Mouse (Mus musculus): ENCODE data around the gene Cryba4. TPM values are rescaled to one million over a fixed set of nuclear protein-coding genes. Genes with fewer than 3 reads are reported as not detected.
A peak's percentile ranks its signal among the peaks of the same experiment; 100 is the strongest.

Cryba4 gene
- 0.57 and 0.64 TPM in 2 replicates for polyA plus RNA-seq (2016; fragmentation: Nextera tagmentation; extraction: Ambion mirVana)

DNA sequence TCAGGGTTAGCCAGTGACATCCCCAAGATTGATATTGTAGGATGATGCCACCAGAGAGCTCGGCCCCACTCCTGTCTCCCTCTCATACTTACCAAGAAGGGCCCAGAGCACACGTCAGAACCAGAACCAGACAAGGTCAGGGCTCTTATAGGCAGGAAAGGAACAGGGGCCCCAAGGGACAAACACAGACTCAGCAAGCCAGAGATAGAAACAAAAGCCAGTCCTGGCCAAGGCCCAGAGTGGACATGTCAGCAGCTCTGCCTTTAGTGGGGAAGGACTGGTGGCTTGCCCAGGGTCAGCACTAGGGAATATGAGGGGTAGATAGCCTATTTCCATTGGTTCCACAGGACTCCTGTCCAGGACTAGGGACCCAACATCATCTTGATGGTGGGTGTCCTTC, at the start of gene Cryba4:
Gene Cryba4, minus strand, starts transcription at position 119 of the 400 bp plus-strand sequence.
- Histone ChIP-seq H3K36me3 (no peaks in the 10 kb centered on the region), H3K27me3 (replicated peaks) (peaks cover 53% of the 10 kb centered on the region), H3K27ac (ENCODE audit: poor library complexity, severe bottlenecking) (no peak within 1 kb of the TSS), H3K9me3 (replicated peaks) (no peaks in the 10 kb centered on the region), H3K9ac (no peak within 1 kb of the TSS), H3K4me2 (no peak within 1 kb of the TSS), H3K4me3 (no peak within 1 kb of the TSS), H3K4me1 (replicated peaks) (peaks cover 21% of the 10 kb centered on the region)
- ATAC-seq (ENCODE audit: insufficient number of reproducible peaks, low FRiP score), result no peak
- 33% methylated on average over 2 of the region's 2 CpGs for WGBS

DNA sequence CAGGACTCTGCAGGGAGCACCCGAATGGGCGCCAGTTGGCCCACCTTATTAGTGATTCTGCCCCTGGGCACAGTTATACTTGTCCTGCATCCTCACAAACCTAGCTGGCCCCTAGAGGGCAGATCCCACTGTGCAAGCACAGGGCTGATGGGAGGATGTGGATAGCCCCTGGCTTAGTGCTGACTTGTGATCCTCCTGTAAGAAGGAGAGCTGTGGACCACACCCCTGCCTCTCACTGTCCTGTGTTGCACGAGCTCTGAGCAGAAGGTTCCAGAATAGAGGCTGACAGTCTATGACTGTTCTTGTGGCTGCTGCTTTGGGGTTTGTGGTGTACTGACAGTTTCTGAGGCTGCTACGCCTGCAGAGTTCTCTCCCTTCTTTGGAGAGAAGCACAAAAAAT, 49.4 kb upstream of the Cryba4 start:
- no peak for ATAC-seq (ENCODE audit: insufficient number of reproducible peaks, low FRiP score)
- Histone ChIP-seq H3K4me1 (replicated peaks) (peaks cover 38% of the 10 kb centered on the region), H3K27ac (ENCODE audit: poor library complexity, severe bottlenecking) (no peak overlapping the region)

DNA sequence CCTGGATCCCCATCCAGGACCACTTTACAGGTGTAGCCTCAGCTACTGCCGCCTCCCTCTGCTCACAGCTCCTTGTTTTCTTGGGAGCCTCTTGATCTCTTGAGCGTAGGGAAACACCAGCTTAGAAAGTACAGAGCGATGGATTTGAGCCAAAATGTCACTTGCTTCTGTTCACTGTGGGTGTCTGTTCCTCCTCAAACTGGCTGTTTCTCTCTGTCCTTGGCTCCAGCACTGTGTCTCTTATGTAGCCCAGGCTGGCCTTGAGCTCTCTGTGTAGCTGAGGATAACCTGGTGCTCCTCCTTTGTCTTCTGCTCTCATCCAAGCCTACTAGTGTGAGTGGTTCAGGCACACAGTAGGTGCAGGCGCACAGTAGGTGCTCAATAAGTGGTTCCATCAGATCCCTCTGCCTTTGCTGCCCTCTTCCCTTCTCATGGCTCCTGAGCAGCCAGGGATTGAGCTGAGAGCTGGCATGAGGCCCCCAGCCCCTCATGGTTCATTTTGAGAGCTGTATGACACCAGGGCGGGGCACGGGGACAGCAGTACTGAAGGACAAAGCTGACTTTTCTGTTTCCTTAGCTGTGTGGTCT, 48.5 kb upstream of the Cryba4 start:
- Histone ChIP-seq H3K9me3 (replicated peaks) (no peaks in the 10 kb centered on the region), H3K4me1 (replicated peaks) (peaks cover 47% of the 10 kb centered on the region), H3K4me2 (no peak overlapping the region), H3K27ac (ENCODE audit: poor library complexity, severe bottlenecking) (no peak overlapping the region), H3K9ac (no peak overlapping the region), H3K36me3 (peaks cover 6% of the 10 kb centered on the region; the same call in 1 of the 2 replicates), H3K27me3 (replicated peaks) (no peaks in the 10 kb centered on the region), H3K4me3 (no peak overlapping the region)
- no peak for ATAC-seq (ENCODE audit: insufficient number of reproducible peaks, low FRiP score)
- WGBS, result 77% methylated on average over 6 of the region's 6 CpGs

More for the DNA sequence above, 49.4 kb upstream of the Cryba4 start:
- Histone ChIP-seq H3K9me3 (replicated peaks) (no peaks in the 10 kb centered on the region), H3K4me2 (no peak overlapping the region), H3K27me3 (replicated peaks) (no peaks in the 10 kb centered on the region), H3K36me3 (peaks cover 10% of the 10 kb centered on the region; the same call in 1 of the 2 replicates), H3K4me3 (no peak overlapping the region), H3K9ac (no peak overlapping the region)
- WGBS, result 77% methylated on average over 4 of the region's 4 CpGs

DNA sequence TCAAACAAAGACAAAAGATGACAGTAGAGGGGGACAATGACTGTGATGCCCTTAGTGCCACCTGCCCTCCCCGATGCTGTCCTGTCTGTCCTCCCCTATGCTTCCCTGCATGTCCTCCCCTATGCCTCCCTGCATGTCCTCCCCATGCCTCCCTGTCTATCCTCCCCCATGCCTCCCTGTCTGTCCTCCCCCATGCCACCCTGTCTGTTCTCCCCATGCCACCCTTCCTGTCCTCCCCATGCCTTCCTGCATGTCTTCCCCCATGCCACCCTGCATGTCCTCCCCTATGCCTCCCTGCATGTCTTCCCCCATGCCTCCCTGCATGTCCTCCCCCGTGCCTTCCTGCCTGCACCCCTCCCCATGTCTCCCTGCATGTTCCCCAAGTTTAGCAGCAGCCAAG, 47.8 kb upstream of the Cryba4 start:
- Histone ChIP-seq H3K4me2 (no peak overlapping the region), H3K4me1 (replicated peaks) (peaks cover 53% of the 10 kb centered on the region), H3K27me3 (replicated peaks) (no peaks in the 10 kb centered on the region), H3K9ac (no peak overlapping the region), H3K36me3 (peaks cover 6% of the 10 kb centered on the region; the same call in 1 of the 2 replicates), H3K9me3 (replicated peaks) (no peaks in the 10 kb centered on the region), H3K4me3 (no peak overlapping the region), H3K27ac (ENCODE audit: poor library complexity, severe bottlenecking) (no peak overlapping the region)
- 88% methylated on average over 2 of the region's 2 CpGs for WGBS
- ATAC-seq (ENCODE audit: insufficient number of reproducible peaks, low FRiP score), result no peak

DNA sequence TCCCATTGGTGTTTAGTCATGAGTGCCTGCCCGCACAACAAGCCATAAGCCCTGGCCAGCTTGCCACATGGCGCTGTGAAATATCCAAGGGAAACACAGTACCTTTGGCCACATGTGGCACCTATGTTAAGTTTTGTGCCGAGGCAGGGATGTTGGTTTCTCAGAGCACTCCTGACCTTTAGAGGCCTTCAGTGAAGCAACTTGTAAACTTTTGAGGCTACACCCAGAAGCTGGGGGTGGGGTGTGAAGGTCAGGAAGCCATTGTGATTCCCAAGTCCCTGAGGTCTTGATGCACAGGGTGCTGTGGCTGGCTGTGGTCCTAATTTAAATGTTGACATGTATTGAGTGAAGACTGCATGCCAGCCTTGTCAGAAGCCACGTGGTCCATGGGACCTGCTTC, 47.1 kb upstream of the Cryba4 start:
- Histone ChIP-seq H3K4me1 (replicated peaks) (peaks cover 60% of the 10 kb centered on the region), H3K27ac (ENCODE audit: poor library complexity, severe bottlenecking) (peak overlapping the region; percentile 49; the same call in 1 of the 2 replicates), H3K4me2 (no peak overlapping the region), H3K9ac (no peak overlapping the region), H3K4me3 (no peak overlapping the region), H3K27me3 (replicated peaks) (no peaks in the 10 kb centered on the region), H3K9me3 (replicated peaks) (no peaks in the 10 kb centered on the region), H3K36me3 (no peaks in the 10 kb centered on the region; the same call in 1 of the 2 replicates)
- ATAC-seq (ENCODE audit: insufficient number of reproducible peaks, low FRiP score), result no peak
- WGBS, result 82% methylated on average over 4 of the region's 4 CpGs

DNA sequence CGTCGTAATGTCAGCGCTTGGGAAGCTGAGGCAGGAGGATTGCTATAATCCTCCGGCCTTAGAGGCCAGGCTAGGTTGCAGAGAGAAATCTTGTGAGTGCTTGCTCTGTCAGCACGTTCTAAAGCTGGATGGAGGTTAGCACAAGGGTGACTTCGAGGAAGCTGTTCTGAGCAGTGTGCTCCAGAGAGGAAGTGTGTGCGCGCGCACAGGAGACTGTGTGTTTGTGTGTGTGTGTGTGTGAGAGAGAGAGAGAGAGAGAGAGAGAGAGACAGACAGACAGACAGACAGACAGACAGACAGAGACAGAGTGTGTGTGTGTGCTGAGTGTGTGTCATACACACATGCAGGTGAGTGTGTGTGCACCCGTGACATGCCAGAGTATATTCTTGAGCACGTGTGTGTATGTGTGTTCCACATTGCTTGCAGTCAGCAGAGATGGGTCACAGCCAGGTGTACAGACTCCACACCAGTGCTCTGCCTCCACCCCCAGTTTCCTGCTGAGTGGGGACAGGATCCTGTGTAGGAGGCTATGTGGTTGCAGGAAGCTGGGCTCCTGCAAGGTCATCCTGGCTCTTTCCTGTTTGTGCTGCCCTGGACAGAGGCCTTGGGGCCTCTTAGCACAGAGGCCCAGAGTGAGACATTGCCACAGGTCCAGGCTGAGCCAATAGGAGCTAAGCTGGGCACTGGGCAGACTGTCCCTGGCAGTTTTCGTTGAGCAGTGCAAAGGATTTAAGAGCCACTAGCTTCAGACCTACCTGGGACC, 46.1 kb upstream of the Cryba4 start:
- peak; percentile 79 for ATAC-seq (ENCODE audit: insufficient number of reproducible peaks, low FRiP score)
- no peak overlapping the region for H3K9ac ChIP-seq
- H3K36me3 ChIP-seq, result no peaks in the 10 kb centered on the region
- peak overlapping the region; percentile 49 for H3K27ac ChIP-seq (ENCODE audit: poor library complexity, severe bottlenecking)
- H3K4me3 ChIP-seq, result no peak overlapping the region
- H3K4me1 ChIP-seq (replicated peaks), result peaks cover 63% of the 10 kb centered on the region
- WGBS, result 76% methylated on average over 12 of the region's 12 CpGs
- no peaks in the 10 kb centered on the region for H3K27me3 ChIP-seq (replicated peaks)
- no peaks in the 10 kb centered on the region for H3K9me3 ChIP-seq (replicated peaks)
- H3K4me2 ChIP-seq, result no peak overlapping the region

DNA sequence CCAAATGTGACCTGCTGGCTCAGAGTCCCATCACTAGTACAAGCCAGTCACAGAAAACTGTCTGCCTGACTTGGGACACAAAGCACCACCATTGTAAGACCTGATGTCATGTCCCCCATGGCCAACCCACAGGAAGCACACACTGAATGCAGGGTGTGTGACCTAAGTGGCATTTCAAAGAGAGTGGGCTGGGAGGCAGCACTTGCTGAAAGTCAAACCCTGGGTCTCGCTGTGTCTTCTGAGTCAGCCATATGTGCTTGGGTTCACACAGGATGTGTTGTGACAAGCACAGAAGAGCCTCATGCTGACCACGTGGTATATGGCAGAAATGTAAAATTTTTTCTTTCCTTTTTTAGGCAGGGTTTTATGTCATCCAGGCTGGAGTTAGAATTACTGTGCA, 44.9 kb upstream of the Cryba4 start:
- Histone ChIP-seq H3K9ac (0 out of 2 replicates have a peak overlapping the region, but pooled peaks have one; percentile 13), H3K27ac (ENCODE audit: poor library complexity, severe bottlenecking) (peak overlapping the region; percentile 36; the same call in 1 of the 2 replicates), H3K9me3 (replicated peaks) (no peaks in the 10 kb centered on the region), H3K36me3 (no peaks in the 10 kb centered on the region), H3K4me3 (no peak overlapping the region), H3K27me3 (replicated peaks) (no peaks in the 10 kb centered on the region), H3K4me2 (no peak overlapping the region), H3K4me1 (replicated peaks) (peaks cover 68% of the 10 kb centered on the region)
- WGBS, result 53% methylated on average over 2 of the region's 2 CpGs
- ATAC-seq (ENCODE audit: insufficient number of reproducible peaks, low FRiP score), result no peak

DNA sequence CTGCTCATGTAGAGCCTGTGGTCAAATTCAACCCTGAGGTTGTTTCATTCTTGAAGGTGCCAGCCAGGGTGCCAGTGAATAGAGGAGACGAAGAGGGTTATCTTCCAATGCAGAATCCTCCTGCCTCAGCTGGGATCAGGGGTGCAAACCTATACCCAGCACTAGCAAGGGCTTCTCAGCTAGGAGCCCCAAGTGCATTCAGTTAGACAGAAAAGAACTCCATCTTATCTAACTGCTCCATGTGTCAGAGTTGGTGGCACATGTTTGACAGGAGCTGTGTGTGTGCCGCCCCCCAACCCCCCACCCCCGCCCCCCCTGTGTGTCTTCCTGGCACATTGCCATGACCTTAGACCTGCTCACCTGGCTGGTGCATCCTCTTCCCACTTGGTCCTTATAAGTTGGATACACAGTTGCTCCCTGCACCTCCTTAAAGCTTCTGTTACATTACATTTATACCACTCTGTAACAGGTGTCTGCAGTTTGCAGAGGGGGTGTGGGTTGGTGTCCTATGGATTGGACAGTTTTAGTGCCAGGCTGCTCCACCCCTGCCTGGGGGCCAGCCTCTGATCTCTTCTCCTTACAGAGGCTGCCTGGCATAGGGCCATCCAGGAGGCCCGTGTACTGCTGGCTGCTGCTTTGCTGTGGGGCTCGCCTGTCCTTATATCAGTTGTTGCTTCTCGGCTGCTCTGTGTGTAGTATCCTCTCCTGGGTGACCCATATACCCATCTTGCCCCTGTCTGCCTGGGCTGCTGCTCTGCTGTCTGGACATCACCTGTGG, 44.3 kb upstream of the Cryba4 start:
- H3K27me3 ChIP-seq (replicated peaks), result no peaks in the 10 kb centered on the region
- 58% methylated on average over 6 of the region's 6 CpGs for WGBS
- H3K4me3 ChIP-seq, result no peak overlapping the region
- H3K36me3 ChIP-seq, result no peaks in the 10 kb centered on the region
- H3K9ac ChIP-seq, result 0 out of 2 replicates have a peak overlapping the region, but pooled peaks have one; percentile 13
- H3K4me2 ChIP-seq, result no peak overlapping the region
- no peak for ATAC-seq (ENCODE audit: insufficient number of reproducible peaks, low FRiP score)
- peak overlapping the region; percentile 36; the same call in 1 of the 2 replicates for H3K27ac ChIP-seq (ENCODE audit: poor library complexity, severe bottlenecking)
- H3K9me3 ChIP-seq (replicated peaks), result no peaks in the 10 kb centered on the region
- H3K4me1 ChIP-seq (replicated peaks), result peaks cover 68% of the 10 kb centered on the region

DNA sequence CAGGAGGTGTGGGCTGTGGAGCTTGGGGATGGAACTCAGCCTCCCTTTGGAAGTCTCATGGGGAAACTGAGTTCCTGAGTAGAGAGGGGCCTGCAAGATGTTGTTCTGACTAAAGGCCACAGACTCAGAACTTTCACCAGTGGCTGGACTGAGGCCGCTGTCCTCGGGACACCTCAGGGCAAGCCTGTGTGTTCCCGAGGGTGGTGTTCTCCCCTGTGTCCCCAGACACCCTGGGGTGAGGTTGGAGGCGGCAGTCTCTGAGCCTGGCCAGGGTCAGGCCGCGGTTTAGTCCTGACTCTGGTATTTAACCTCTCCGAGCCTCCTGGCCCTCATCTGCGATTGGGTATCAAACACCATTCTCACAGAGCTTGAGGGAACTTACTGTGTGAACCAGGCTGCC, 43.2 kb upstream of the Cryba4 start:
- no peak for ATAC-seq (ENCODE audit: insufficient number of reproducible peaks, low FRiP score)
- H3K4me1 ChIP-seq (replicated peaks), result peaks cover 71% of the 10 kb centered on the region
- H3K27me3 ChIP-seq (replicated peaks), result no peaks in the 10 kb centered on the region
- no peak overlapping the region for H3K4me3 ChIP-seq
- H3K9me3 ChIP-seq (replicated peaks), result no peaks in the 10 kb centered on the region
- no peaks in the 10 kb centered on the region for H3K36me3 ChIP-seq
- 0 out of 2 replicates have a peak overlapping the region, but pooled peaks have one; percentile 23 for H3K9ac ChIP-seq
- 61% methylated on average over 8 of the region's 8 CpGs for WGBS
- no peak overlapping the region for H3K27ac ChIP-seq (ENCODE audit: poor library complexity, severe bottlenecking)
- no peak overlapping the region for H3K4me2 ChIP-seq

DNA sequence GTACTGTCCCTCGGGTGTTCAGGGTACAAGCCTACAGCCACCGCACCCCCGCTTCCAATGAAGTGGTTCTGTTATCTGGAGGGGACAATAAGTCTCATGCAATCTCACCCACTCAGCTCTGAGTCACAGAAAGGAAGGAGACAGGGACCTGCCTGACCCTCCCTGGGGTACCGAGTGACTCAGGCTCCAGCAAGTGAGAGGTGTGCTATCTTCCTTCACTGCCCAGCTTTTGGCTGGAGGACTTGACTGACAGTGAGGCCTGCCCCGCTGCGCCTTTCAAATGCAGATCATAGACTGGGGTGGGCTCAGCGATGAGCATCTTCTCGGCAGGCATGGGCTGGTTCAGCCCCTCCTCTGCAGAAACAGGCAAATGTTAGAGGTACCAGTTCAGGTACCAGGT, 42.8 kb upstream of the Cryba4 start:
- no peaks in the 10 kb centered on the region for H3K36me3 ChIP-seq
- H3K9ac ChIP-seq, result 0 out of 2 replicates have a peak overlapping the region, but pooled peaks have one; percentile 23
- H3K27me3 ChIP-seq (replicated peaks), result no peaks in the 10 kb centered on the region
- no peaks in the 10 kb centered on the region for H3K9me3 ChIP-seq (replicated peaks)
- no peak overlapping the region for H3K4me2 ChIP-seq
- no peak for ATAC-seq (ENCODE audit: insufficient number of reproducible peaks, low FRiP score)
- no peak overlapping the region for H3K27ac ChIP-seq (ENCODE audit: poor library complexity, severe bottlenecking)
- H3K4me1 ChIP-seq (replicated peaks), result peaks cover 67% of the 10 kb centered on the region
- WGBS, result 43% methylated on average over 8 of the region's 8 CpGs
- H3K4me3 ChIP-seq, result no peak overlapping the region

DNA sequence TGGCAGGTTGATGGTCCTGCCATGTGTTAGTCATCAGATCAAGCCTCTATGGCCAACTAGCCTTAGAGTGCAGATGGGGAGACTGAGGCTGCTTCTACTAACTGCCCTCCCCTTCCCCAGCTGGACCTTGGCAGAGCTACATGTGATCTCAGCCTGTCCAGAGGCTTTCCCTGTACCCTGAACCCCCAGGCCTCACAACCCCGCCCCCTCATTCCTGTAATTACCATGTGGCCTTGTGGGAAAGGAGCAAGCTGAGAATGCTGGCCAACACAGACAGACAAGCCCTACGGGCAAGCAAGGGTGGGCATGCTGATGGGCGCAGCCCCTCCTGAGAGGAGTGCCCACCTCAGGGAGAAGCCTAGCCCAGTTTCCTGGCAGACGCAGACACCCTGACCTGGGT, 42.4 kb upstream of the Cryba4 start:
- WGBS, result 60% methylated on average over 4 of the region's 4 CpGs
- Histone ChIP-seq H3K4me3 (no peak overlapping the region), H3K27ac (ENCODE audit: poor library complexity, severe bottlenecking) (no peak overlapping the region), H3K9me3 (replicated peaks) (no peaks in the 10 kb centered on the region), H3K4me1 (replicated peaks) (peaks cover 67% of the 10 kb centered on the region), H3K4me2 (no peak overlapping the region), H3K36me3 (no peaks in the 10 kb centered on the region), H3K27me3 (replicated peaks) (no peaks in the 10 kb centered on the region), H3K9ac (0 out of 2 replicates have a peak overlapping the region, but pooled peaks have one; percentile 23)
- ATAC-seq (ENCODE audit: insufficient number of reproducible peaks, low FRiP score), result no peak
